Mouse (Mus musculus) small intestine, adult 2 months (tissue): ENCODE results near the gene Kcnk12.

ENCODE experiments used
- CTCF ChIP-seq: fragments of 200-500 bp; IDR thresholded peaks from 2 replicates; pipeline ENCODE4 v1.5.1; 2012; ENCODE audit warnings: low read depth, mild to moderate bottlenecking, control low read depth, inconsistent platforms, low read length, moderate library complexity, mixed read lengths; ENCODE audit not compliant: insufficient replicate concordance, insufficient read length; ENCODE audit errors: extremely low read depth
- POLR2A ChIP-seq: fragments of 200-500 bp; IDR thresholded peaks from 2 replicates; pipeline ENCODE4 v1.6.1; 2012; ENCODE audit warnings: low read depth, mild to moderate bottlenecking, control low read depth, inconsistent platforms, low read length, moderate library complexity

GRCm38 (mm10) chr17:87739835-87740234 lies 58.0 kb downstream of the Kcnk12 start:
- TF ChIP-seq CTCF, result no peak
- no peak for TF ChIP-seq POLR2A
